Mouse (Mus musculus): ENCODE data around the gene C5ar2.
"Not testable (repeated sequence)": the region's sequence is repeated elsewhere in the genome, so short reads cannot be mapped to it uniquely, and the experiment has no call there.

C5ar2 gene

DNA sequence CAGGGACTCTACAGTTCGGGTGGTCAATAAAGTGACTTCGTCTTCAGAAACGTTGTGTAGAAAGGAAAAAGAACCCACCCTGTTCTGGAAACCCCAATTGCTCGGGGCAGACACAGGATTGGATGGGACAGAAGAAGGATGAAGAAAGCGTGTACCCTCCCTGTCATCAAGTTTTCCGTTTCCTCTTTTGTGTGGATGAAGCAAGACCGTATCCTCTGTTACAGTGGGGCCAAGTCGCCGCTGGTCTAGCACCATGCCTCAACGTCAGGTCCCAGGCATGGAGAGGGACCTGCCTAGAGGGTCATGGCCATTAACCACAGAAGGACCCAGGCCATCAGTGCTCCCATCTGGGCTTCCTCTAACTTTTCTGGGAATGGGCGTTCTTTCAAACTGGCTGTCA lies 13.9 kb upstream of the C5ar2 start:
- no peak for DNase-seq (ENCODE audit: low spot score in 2 of 2)

GRCm38 (mm10) chr7:16255963-16256362 lies 12.0 kb upstream of the C5ar2 start:
- DNase-seq (ENCODE audit: low spot score in 2 of 2), result not testable (repeated sequence)

DNA sequence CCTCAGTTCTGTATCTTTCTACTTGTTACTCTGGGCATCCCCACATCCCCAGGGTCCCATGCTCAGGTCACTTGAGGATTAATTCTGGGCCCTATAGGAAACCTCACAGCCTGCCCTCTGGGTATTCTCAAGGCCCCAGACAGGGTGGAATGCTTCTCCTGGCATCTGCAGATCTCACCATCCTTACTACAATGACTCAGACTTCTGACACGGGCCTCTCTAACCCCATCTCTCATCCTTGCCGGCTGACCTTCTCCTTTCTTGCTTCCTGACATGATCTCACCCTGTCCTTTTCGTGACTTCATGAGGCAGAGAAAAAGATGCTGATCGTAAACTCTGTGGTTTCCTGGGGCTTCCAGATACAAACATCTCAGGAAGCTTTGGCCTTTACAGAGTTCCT lies 10.2 kb upstream of the C5ar2 start:
- DNase-seq (ENCODE audit: low spot score in 2 of 2), result no peak

DNA sequence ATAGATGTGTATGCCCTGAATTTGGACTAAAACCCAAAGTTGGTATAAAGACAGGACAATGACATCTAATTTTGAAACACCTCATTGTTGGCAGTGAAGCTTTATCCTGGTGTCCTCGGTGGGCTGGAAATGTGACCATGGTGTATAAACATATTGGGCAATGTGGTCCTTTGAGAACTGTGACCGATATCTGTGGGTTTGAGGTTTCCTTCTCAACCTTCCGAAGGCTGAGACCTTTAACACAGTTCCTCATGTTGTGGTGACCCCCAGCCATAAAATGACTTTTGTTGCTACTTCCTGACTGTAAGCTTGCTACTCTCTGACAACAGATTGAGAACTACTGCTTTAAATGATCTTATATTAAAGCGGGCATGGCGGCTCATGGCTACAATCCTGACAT lies 6.7 kb upstream of the C5ar2 start:
- DNase-seq (ENCODE audit: low spot score in 2 of 2), result no peak

DNA sequence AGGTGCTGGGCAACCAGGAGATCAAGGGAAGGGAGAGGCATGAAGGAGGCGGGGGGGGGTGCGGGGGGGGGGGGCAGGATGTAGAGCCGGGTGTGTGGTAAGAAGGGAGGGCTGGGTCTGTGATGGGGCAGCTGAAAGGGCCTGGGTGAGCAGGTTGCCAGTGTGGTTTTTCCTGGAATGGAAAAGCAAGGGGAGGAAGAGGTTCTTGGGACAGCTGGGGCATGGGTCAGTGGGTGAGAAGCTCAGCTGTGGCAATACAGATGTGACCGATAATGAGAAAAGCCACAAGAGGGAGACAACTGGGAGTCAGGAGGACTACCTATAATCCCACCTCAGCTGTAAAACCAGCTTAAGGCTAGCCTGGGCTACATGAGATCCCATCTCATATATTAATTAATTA lies 2.0 kb upstream of the C5ar2 start:
- no peak for DNase-seq (ENCODE audit: low spot score in 2 of 2)

DNA sequence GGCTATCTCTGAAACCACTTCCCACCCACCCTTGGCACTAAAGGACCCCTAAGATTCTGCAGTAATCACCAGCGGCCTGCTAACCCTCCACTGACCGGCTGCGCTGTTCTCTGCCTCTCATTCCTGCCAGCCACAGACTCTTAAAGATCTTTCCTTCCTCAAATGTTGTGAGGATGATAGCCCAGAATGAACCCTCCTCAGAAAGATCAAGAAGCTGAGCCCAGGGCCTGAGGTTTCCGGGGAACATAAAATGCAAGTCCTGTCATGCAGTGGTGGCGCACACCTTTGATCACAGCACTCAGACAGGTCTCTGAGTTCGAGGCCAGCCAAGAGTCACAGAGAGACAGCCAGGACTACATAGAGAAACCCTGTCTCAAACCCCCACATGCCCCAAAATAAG lies 1.8 kb downstream of the C5ar2 start:
- no peak for DNase-seq (ENCODE audit: low spot score in 2 of 2)

GRCm38 (mm10) chr7:16241787-16242186 lies 2.2 kb downstream of the C5ar2 start:
- DNase-seq (ENCODE audit: low spot score in 2 of 2), result no peak

DNA sequence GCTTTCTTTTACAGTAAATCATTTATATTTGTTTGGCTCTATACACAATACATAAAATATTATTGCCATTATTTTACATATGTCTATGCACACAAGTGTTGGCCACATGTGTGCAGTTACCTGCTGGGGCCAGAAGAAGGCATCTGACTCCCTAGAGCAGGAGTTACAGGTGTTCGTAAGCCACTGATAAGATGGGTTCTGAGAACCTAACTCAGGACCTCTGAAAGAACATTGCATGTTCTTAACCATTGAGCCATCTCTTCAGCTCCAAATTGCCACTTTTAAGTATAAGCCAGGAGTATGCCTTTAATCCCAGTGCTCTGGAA lies 3.0 kb downstream of the C5ar2 start:
- no peak for DNase-seq (ENCODE audit: low spot score in 2 of 2)

DNA sequence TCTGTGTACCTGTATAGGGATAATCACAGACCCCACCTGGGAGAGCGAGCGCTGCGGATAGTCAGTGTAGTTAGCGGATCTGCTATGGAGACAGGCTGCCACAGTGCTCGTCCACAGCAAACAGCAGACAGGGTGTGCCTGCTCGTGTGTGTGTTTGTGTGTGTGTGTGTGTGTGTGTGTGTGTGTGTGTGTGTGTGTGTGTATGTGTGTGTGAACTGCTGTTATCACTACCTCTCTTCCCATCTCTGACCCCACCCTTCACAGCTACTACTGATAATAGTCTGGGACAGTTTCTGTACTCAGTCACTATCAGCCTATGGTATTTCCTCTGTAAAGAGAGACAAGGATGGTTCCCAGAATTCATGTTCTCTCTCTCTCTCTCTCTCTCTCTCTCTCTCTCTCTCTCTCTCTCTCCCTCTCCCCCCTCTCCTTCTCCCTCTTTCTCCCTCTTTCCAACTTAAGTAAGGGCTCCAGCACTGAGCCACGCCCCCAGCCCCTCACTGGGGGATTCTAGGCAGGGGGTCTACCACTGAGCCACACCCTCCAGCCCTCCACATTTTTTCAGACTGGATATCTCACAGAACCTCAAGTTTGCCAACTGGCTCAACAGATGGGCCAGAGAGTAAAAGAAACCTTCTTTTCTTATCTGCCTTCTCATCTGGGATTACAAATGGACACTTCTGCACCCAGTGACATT lies 3.5 kb downstream of the C5ar2 start:
- no peak for DNase-seq (ENCODE audit: low spot score in 2 of 2)

DNA sequence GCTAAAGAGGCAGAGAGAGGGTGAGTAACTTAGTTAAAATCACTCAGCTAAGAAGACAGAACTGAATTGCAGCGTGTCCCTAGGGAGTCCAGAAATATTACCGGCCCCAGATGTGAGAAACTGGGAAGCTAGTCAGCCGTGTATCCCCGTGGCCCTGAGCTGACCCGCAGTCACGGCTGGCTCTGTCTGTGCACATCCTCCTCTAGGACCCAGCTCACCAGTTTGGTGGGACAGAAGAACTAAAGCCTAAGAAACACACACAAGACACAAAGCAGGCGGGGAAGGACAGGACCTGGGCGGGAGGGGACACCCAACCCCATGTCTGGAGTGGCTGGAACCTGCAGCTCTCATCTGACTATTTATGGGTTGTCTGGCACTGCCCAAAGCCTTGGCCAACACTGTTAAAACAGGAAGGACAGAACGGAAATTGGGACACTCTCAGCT lies 4.4 kb downstream of the C5ar2 start:
- DNase-seq (ENCODE audit: low spot score in 2 of 2), result no peak

- no peak for DNase-seq (ENCODE audit: low spot score in 2 of 2)
Observed at GRCm38 (mm10) chr7:16229869-16230268, 14.1 kb downstream of the C5ar2 start.

- DNase-seq (ENCODE audit: low spot score in 2 of 2), result peak; percentile 91 to 96
Observed at GRCm38 (mm10) chr7:16221582-16222272, 22.2 kb downstream of the C5ar2 start, which contains the start of gene Dhx34. Gene Dhx34, minus strand, starts transcription at chr7:16222037.

GRCm38 (mm10) chr7:16213986-16214385 lies 30.0 kb downstream of the C5ar2 start:
- no peak for DNase-seq (ENCODE audit: low spot score in 2 of 2)

DNA sequence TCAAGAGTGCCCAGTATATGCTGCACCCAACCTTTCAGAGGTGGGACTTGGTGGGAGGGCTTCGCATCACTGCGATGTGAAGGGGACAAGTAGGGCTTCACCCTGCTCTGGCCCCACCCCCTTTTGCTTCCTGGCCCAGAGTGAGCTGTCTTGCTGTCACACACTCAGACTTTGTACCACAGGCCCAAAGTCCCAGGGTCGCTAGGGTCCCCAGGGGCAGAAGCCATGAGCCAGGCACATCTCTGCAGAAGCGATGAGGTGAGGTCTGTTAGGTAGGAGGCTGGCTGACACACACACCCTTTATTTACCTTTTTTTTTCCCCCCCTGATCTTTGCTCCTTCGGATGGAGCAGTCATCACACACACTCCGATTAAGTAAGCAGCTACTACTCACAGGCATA lies 30.8 kb downstream of the C5ar2 start:
- DNase-seq (ENCODE audit: low spot score in 2 of 2), result no peak

DNA sequence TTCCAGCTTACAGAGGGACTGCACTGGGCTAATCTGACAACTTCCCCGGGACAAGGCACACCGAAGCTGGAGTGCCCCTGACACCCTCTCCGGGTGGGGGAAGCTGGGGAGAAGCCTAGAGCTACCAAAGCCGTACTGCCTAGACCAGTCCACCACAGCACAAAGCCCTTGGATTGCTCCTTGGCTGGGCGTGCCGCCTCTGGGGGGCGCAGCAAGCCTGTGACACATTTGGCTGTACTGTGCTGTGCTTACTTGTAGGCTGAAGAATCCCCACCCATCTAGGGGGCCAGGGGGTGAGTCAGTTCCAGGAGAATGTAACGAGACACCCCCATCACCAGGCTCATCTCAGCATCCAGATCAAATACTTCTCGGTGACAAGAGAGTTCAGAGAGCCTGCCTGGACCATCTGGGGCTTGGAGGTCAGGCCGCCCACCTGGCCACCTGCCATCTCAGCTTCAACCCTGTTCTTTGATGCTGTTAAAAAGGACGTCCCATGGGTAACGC lies 33.0 kb downstream of the C5ar2 start:
- DNase-seq (ENCODE audit: low spot score in 2 of 2), result no peak

DNA sequence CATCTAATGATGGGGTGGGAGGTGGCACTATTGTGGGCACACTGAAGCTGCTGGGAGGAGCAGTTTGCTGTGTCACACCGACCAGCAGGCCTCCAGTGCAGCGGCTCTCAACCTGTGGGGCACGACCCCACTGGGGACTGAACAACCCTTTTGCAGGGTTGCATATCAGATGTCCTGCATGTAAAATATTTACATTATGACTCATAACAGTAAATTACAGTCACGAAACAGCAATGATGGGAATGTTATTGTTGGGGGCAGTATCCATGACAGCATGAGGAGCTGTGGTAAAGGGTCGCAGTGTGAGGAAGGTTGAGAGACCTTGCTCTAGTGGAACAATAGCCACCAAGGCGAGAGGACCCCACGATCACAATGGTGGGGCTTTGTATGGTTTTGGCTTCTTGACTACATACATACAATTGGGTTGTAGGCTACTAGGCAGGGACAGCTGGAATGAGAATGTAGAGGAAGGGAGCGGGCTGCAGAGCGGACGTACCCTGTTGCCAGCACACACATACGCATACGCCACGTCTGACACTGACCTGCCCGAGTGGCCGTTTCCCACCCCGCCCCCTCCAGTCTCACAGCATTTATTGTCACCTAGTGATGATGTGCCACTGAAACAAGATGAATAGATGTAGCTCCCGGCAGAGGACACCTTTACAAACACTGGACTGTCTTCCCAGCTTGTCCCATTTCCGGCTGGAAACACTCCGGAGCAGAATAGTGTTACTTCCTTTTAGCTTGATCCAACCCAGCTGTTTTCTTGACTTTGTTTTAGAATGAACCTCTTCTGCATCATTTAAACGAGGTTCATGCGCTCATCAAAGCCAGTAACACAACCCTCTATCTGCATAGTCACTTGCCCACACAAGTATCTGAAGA lies 34.9 kb downstream of the C5ar2 start:
- DNase-seq (ENCODE audit: low spot score in 2 of 2), result no peak

GRCm38 (mm10) chr7:16207496-16207895 lies 36.5 kb downstream of the C5ar2 start:
- no peak for DNase-seq (ENCODE audit: low spot score in 2 of 2)

DNA sequence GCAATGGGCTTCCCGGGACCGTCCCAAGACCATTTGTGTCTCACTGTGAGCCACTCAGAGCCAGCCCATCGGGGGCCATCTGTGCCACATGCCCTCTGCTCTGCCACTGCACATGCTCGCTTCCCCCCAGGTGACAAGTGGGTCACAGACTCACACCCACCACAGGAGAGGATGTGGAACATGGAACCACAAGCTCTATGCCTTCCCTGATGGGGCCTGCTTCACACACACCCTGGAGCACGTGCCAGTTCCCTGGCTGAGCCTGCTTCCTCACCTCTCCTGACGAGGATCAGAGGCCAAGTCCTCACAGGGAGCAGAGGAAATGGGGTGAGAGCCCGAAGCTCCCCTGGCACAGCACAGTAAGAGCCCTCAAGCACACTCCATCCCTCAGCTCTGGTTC lies 36.9 kb downstream of the C5ar2 start:
- no peak for DNase-seq (ENCODE audit: low spot score in 2 of 2)

DNA sequence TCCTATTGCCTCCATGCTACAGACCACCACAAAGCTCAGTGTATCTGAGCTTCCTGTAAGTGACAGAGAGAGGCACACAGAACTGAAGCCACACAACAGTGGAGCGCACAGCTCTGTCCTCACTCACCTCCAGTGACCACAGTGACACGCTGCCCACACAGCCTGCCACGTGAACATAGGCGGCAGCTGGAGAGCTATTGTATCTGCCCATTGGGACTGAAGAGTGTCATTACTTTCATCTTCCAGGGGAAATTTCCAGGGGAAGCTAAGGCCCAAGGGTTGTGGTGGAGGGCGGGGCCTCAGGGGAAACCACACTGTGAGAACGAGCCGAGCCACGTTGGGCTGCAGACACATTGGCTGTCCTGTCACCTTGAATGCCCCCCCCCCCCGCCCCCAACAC lies 39.2 kb downstream of the C5ar2 start:
- DNase-seq (ENCODE audit: low spot score in 2 of 2), result no peak

DNA sequence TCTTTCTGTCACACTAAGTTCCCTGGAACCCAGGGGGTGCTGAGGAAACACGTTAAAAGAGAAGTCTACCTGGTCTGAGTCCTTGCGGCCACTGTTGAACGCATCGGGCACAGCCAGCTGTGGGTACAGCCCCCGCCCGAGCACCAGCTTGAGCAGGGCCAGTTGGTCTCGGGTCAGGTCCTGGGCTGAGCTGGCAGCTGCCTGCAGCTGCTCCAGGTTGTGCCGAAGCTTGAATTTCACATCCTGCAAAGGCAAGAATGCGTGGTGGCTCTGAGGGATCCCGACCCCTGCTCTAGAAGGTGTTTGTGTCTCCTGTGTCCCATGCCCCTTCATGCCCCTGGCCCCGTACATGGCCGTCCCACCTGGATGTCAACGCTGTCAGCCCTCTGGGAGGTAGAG lies 40.5 kb downstream of the C5ar2 start:
- no peak for DNase-seq (ENCODE audit: low spot score in 2 of 2)

DNA sequence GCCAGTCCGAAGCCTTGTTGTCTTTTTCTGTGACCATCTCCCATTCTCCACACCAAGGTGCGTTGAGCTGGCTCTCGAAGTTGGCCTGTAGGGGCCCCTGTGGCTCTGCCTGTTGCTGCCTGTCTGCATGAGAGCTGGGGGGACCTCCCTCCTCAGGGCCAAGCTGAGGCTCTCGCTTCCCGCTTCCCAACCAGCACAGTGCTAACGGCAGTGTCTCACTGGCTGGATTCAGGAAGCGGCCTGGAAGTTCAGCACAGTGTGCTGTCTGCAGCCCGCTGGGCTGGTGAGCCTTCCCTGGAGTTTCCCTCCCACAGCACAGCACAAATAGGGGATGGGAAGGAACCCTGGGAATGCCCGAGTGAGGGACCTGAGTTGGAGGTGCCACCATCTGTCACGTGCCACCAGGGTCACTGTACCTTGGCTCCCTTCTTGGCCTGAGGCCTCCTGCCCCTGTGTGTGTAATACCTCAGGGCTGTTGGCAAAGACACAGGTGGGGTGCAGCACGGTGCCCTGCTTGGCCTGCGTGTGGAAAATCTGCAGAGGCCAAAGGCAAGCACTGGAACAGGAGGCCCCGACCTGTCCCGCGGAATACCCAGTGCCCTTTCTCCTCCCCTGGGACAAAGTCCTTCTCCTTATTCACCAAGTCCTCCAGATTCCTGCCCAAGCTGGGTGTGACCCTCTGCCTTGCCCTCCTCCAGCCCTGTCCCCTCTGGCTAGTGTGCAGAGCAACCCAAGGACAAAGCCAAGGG lies 41.0 kb downstream of the C5ar2 start:
- DNase-seq (ENCODE audit: low spot score in 2 of 2), result no peak

- DNase-seq (ENCODE audit: low spot score in 2 of 2), result no peak
Observed at GRCm38 (mm10) chr7:16201136-16201535, 42.8 kb downstream of the C5ar2 start.
